Mouse (Mus musculus) cortical plate, adult 2 months (tissue): ENCODE data around the gene Alox15.

ENCODE experiments used
- CTCF ChIP-seq: fragments of 200-500 bp; IDR thresholded peaks from 2 replicates; pipeline ENCODE4 v1.5.1; 2011; ENCODE audit warnings: mild to moderate bottlenecking, control low read depth, low read length; ENCODE audit not compliant: insufficient read depth; ENCODE audit errors: extremely low read depth
- POLR2A ChIP-seq: fragments of 200-500 bp; IDR thresholded peaks from 2 replicates; pipeline ENCODE4 v1.6.1; 2011; ENCODE audit warnings: mild to moderate bottlenecking, low read length, control low read depth; ENCODE audit not compliant: insufficient read depth; ENCODE audit errors: extremely low read depth

DNA sequence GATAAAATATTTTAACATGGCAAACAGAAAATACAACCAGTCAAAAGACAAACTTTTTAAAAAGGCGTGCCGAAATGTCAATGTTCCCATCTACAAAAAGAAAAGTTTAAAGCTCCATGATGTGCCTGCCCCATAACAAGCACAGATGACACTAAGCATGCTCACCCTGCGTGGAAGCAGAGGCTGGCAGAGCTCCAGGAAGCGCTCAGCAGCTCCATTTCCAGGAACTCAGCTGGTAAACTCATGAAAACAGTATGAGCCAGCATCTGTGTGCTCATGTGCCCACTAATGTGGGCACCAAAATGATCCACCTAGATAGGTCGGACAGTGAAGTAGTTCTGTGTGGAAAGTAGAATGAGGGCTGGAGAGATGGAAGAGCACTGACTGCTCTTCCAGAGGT, 37.6 kb upstream of the Alox15 start:
- TF ChIP-seq CTCF = no peak
- no peak for TF ChIP-seq POLR2A
